Mouse (Mus musculus) kidney, adult 2 months (tissue): ENCODE measurements at regions not wholly inside any gene's neighbourhood (a gene's known extent, or its start where the extent isn't known, plus 50 kb on each side); places are given as distances from the start of the nearest gene placed in this dataset.

Experiments used
- DNase-seq: peaks from one replicate; pipeline ENCODE4 v3.0.0; 2021
- H3K27ac ChIP-seq: fragments of 200-500 bp; 2 replicates; pipeline ENCODE4 v1.5.1; 2012; ENCODE audit warnings: low read depth, low read length, control low read depth, inconsistent platforms; ENCODE audit not compliant: insufficient read depth
- H3K27me3 ChIP-seq: fragments of 200-500 bp; replicated peaks from 2 replicates; pipeline ENCODE4 v1.6.1; 2012; ENCODE audit warnings: mild to moderate bottlenecking, moderate library complexity, low read length, inconsistent platforms; ENCODE audit not compliant: control insufficient read depth, insufficient read depth
- H3K36me3 ChIP-seq: fragments of 200-500 bp; 2 replicates; pipeline ENCODE4 v1.6.1; 2012; ENCODE audit warnings: mild to moderate bottlenecking, moderate library complexity, low read length, inconsistent platforms; ENCODE audit not compliant: control insufficient read depth, insufficient read depth
- H3K4me1 ChIP-seq: fragments of 200-500 bp; 2 replicates; pipeline ENCODE4 v1.6.1; 2011; ENCODE audit warnings: low read length; ENCODE audit not compliant: control insufficient read depth, insufficient read depth
- H3K4me3 ChIP-seq: fragments of 200-500 bp; 2 replicates; pipeline ENCODE4 v1.5.1; 2011; ENCODE audit warnings: mild to moderate bottlenecking, low read depth, low read length, control low read depth; ENCODE audit not compliant: insufficient read depth
- CTCF ChIP-seq: fragments of 200-500 bp; conservative IDR thresholded peaks from 2 replicates; pipeline ENCODE4 v1.5.1; 2011; ENCODE audit warnings: low read depth, mild to moderate bottlenecking, control low read depth, low read length, moderate library complexity, mixed read lengths; ENCODE audit not compliant: insufficient read depth, insufficient read length
- POLR2A ChIP-seq: fragments of 200-500 bp; IDR thresholded peaks from one replicate; pipeline ENCODE4 v1.6.1; 2011; ENCODE audit warnings: low read depth, low read length, control low read depth
- WGBS: fragments of 180-500 bp; shearing (Covaris S2); methylation state at CpG from one replicate; pipeline ENCODE4 v1.1.7; 2018; 5-methylcytosine and 5-hydroxymethylcytosine counted together

DNA sequence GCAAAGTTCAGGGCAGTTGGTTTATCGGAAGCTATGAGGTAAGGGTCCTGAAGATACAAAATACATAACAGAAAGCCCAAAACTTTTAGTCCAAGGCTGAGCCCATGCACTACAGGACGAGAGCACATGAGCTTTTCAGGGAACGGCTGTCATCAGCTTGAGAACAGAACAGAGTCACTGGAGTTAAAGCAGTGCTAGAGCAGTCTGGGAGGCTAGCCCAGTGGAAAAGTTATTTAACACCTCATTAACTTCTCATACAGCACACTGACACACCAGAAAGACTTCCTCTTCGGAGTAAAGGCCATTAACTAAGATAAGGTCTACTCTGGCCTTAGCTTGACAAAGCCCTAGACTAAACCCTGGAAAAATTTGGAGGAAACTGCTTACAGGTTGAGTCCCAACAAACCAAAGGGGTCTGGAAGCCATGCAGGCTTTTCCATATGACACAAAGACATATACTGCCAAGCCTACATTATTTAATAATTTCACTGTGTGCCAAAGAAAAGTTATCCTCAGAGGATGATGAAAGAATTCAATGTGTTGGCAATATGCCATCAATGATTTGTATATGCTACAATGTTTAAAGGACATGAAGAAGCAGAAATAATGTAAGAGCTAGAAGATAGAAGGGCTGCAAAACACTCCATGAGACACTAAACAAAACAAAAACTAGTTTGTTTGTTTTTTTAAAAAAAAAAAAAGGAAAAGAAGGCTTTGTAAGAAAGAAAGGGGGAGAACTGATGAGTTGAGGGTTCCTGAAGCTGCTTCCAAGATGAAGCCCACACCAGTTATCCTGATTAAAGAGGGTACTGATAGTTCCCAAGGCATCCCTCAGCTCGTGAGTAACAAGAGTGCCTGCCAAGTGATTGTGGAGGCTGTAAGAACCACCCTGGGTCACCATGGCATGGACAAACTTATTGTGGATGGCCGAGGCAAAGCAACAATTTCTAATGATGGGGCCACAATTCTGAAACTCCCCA, 232.3 kb upstream of the Rack1 start:
- Histone ChIP-seq H3K27me3 (no peaks in the 10 kb centered on the region), H3K4me3 (no peak overlapping the region), H3K4me1 (no peaks in the 10 kb centered on the region), H3K36me3 (no peaks in the 10 kb centered on the region), H3K27ac (no peak overlapping the region)
- 42% methylated on average over 6 of the region's 6 CpGs for WGBS
- no peak for TF ChIP-seq POLR2A
- TF ChIP-seq CTCF: no peak
- peak; percentile 6 for DNase-seq

DNA sequence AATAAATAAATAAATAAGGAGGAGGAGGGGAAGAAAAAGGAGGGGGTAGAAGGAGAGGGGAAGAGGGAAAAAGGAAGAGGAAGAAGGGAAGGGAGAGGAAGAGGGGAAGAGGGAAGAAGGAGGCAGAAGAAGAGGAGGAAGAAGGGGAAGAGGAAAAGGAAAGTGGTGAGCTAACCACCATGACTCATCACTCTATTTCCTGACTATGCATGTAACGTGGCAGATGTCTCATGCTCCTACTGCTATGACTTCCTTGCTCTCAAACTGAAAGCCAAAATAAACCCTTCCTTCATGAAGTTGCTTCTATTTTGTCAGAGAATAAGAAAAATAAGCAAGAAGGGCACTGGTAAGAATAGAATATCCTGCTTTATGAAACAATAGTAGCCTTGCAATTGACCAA, 242.1 kb upstream of the Rack1 start:
- Histone ChIP-seq H3K4me1 (no peaks in the 10 kb centered on the region), H3K36me3 (no peaks in the 10 kb centered on the region), H3K27me3 (no peaks in the 10 kb centered on the region), H3K27ac (no peak overlapping the region), H3K4me3 (no peak overlapping the region)
- no peak for TF ChIP-seq CTCF
- TF ChIP-seq POLR2A: no peak
- 53% methylated on average over 1 of the region's 1 CpGs for WGBS
- no peak for DNase-seq

DNA sequence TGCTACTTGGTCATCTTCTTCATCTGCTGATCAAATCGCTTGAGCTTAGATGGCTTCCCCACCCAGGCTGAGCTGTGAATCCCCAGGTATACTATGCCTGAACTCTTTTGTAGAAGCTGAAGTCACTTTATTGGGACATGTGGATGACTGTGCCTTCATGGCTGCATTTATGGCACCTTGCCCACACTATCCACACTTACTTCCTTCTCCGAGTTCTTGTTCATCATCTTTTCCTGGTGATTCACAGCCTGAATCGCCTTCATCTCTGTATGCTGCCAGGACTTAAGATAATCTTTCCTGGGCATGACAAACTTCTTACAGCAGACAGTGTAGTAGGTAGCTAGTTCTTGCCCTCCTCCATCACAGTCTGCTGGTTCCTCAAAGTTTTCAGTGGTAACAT, 248.1 kb upstream of the Rack1 start:
- no peak overlapping the region for H3K4me3 ChIP-seq
- WGBS: 82% methylated on average over 3 of the region's 3 CpGs
- DNase-seq: no peak
- no peak overlapping the region for H3K27ac ChIP-seq
- H3K27me3 ChIP-seq: no peaks in the 10 kb centered on the region
- no peak for TF ChIP-seq POLR2A
- TF ChIP-seq CTCF: no peak
- no peaks in the 10 kb centered on the region for H3K36me3 ChIP-seq
- no peaks in the 10 kb centered on the region for H3K4me1 ChIP-seq

DNA sequence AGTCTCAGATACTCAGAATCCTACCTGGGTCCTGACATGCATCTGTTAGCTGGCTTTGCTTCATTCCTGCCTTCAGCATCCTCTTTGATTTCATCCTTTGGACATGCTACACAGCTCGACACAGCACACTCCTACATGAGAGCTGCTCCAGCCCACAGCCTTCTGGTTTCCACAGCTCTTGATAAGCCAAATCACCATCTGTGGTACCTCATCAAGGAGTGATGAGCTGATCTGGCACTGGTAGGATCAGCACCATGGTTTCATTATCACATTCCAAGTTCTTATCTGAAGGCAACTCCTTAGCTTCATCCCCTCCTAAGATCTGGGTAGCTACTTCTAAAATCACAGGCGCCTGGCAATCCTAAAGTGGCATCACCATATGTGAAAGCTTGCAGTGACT, 248.9 kb upstream of the Rack1 start:
- no peaks in the 10 kb centered on the region for H3K36me3 ChIP-seq
- no peak overlapping the region for H3K4me3 ChIP-seq
- no peak overlapping the region for H3K27ac ChIP-seq
- H3K27me3 ChIP-seq: no peaks in the 10 kb centered on the region
- H3K4me1 ChIP-seq: no peaks in the 10 kb centered on the region
- DNase-seq: no peak
- no peak for TF ChIP-seq POLR2A
- 83% methylated on average over 2 of the region's 2 CpGs for WGBS

DNA sequence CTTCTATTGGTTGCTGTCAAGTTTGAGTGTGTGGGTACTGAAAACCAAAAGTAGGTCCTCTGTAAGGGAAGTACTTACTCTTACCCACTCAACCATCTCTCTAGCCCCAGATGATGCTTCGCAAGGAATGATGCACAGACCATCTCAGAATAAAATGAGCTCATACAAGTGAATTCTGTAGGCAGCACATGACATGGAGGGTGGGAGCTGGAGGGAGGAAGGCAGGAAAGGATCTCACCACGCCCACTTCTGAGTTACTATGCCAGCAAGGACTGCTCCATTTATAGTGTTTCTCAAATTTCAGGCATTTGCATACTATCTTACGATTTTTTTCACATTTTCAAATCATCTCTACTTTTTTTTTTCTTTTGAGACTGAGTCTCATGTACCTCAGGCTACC, 273.8 kb upstream of the Rack1 start:
- H3K27me3 ChIP-seq: no peaks in the 10 kb centered on the region
- H3K27ac ChIP-seq: no peak overlapping the region
- no peaks in the 10 kb centered on the region for H3K36me3 ChIP-seq
- WGBS: 74% methylated on average over 3 of the region's 3 CpGs
- no peak for DNase-seq
- H3K4me3 ChIP-seq: no peak overlapping the region
- TF ChIP-seq CTCF (no peak), POLR2A (no peak)
- H3K4me1 ChIP-seq: no peaks in the 10 kb centered on the region

DNA sequence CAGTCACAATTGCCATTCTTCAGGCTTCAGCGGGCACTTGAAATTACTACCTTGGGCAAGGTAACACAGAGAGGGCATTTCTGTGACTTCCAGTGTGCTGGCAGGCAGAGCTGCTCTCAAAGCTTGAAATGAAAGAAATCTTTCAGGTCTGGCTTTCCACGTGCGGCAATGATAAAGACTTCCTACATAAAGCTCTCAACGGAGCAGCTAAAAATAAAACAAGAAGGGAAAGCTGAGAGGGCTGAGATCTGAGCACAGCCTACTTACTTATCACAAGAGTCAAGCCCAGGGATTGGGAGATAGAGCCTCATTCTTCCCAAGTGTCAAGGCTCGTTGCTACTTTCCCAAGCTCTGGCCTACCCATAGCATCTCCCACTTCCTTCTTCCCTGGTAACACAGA, 274.6 kb upstream of the Rack1 start:
- Histone ChIP-seq H3K36me3 (no peaks in the 10 kb centered on the region), H3K27me3 (no peaks in the 10 kb centered on the region), H3K4me3 (no peak overlapping the region), H3K27ac (no peak overlapping the region), H3K4me1 (no peaks in the 10 kb centered on the region)
- WGBS: 62% methylated on average over 5 of the region's 5 CpGs
- TF ChIP-seq POLR2A (no peak), CTCF (no peak)
- DNase-seq: no peak

DNA sequence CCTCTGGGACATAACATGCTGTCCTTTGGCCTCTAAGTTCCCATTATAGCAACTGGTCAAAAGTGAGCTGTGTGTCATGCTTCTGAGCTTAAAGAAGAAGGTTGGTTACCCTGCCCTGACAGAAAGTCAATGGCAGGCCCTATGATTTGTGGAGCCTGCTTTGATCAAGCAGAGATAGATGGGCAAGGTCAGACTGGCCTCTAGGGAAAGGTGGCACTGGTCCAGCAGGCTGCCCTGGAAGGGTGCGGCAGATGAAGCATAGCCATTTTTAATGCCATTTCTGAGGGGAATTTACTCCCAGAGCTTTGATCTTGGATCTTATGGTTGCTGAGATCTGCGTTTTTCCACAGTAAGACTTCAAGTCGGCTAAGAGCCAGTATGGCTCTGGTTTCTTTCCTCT, 293.2 kb upstream of the Rack1 start:
- no peaks in the 10 kb centered on the region for H3K36me3 ChIP-seq
- H3K4me3 ChIP-seq: no peak overlapping the region
- H3K27ac ChIP-seq: no peak overlapping the region
- DNase-seq: no peak
- TF ChIP-seq POLR2A: no peak
- TF ChIP-seq CTCF: no peak
- no peaks in the 10 kb centered on the region for H3K4me1 ChIP-seq
- no peaks in the 10 kb centered on the region for H3K27me3 ChIP-seq
- 48% methylated on average over 3 of the region's 3 CpGs for WGBS
